Mouse (Mus musculus) heart, embryonic 11.5 days (tissue): ENCODE measurements around the gene Lamc2. TPM values are rescaled to one million over a fixed set of nuclear protein-coding genes. Genes with fewer than 3 reads are reported as not detected.

ENCODE experiments used
- ATAC-seq: fragments of 200-750 bp; cut with Nextera tagmentation; replicated peaks from 2 replicates; pipeline ENCODE4 v1.8.0; 2017; ENCODE audit warnings: moderate library complexity; ENCODE audit not compliant: insufficient number of reproducible peaks, low FRiP score, low TSS enrichment
- H3K27ac ChIP-seq: fragments of 300-500 bp; sonication (generic); 2 replicates; pipeline ENCODE4 v1.5.1; 2014; ENCODE audit warnings: mild to moderate bottlenecking, low read depth, low read length
- H3K27me3 ChIP-seq: fragments of 300-500 bp; sonication (generic); 2 replicates; pipeline ENCODE4 v1.6.1; 2014; ENCODE audit warnings: mild to moderate bottlenecking, low read length, mixed read lengths; ENCODE audit not compliant: control insufficient read depth, insufficient read depth
- H3K36me3 ChIP-seq: fragments of 300-500 bp; sonication (generic); 2 replicates; pipeline ENCODE4 v1.6.1; 2014; ENCODE audit warnings: mild to moderate bottlenecking, low read length, moderate library complexity, mixed read lengths; ENCODE audit not compliant: control insufficient read depth, insufficient read depth
- H3K4me1 ChIP-seq: fragments of 300-500 bp; sonication (generic); 2 replicates; pipeline ENCODE4 v1.6.1; 2014; ENCODE audit warnings: low read length; ENCODE audit not compliant: control insufficient read depth, insufficient read depth
- H3K4me2 ChIP-seq: fragments of 300-500 bp; sonication (generic); 2 replicates; pipeline ENCODE4 v1.6.1; 2014; ENCODE audit warnings: mild to moderate bottlenecking, moderate library complexity
- H3K4me3 ChIP-seq: fragments of 300-500 bp; sonication (generic); 2 replicates; pipeline ENCODE4 v1.5.1; 2014; ENCODE audit warnings: low read depth, low read length
- H3K9ac ChIP-seq: fragments of 300-500 bp; sonication (generic); 2 replicates; pipeline ENCODE4 v1.6.1; 2014; ENCODE audit warnings: mild to moderate bottlenecking, low read depth, low read length, moderate library complexity
- H3K9me3 ChIP-seq: fragments of 300-500 bp; sonication (generic); replicated peaks from 2 replicates; pipeline ENCODE4 v1.6.1; 2016; ENCODE audit warnings: low read length; ENCODE audit not compliant: control insufficient read depth
- WGBS: fragments of 180-500 bp; shearing (Covaris S2); extraction: QIAGEN DNeasy Blood & Tissue Kit; methylation state at CpG from one replicate; pipeline ENCODE4 v1.1.7; 2014; ENCODE audit not compliant: insufficient replicate concordance; 5-methylcytosine and 5-hydroxymethylcytosine counted together
- polyA plus RNA-seq: library from polyadenylated mRNA; unstranded; fragments of >200 nt; fragmentation: Nextera tagmentation; extraction: Ambion mirVana; gene quantifications from 2 replicates; pipeline ENCODE4 v1.2.1, GENCODE M21; 2014

Gene Lamc2
- polyA plus RNA-seq, 1 experiment from 2014 or later = 3.4 TPM

GRCm38 (mm10) chr1:153216516-153216915 is 30.3 kb upstream of the Lamc2 start:
- ATAC-seq = no peak
- Histone ChIP-seq H3K36me3 (peaks cover 7% of the 10 kb centered on the region), H3K4me1 (no peaks in the 10 kb centered on the region), H3K4me2 (no peak overlapping the region), H3K4me3 (no peak overlapping the region), H3K9ac (no peak overlapping the region), H3K27me3 (no peaks in the 10 kb centered on the region), H3K9me3 (no peaks in the 10 kb centered on the region), H3K27ac (no peak overlapping the region)
- WGBS = 77% methylated on average over 4 of the region's 4 CpGs

- Histone ChIP-seq H3K9ac (no peak overlapping the region), H3K4me1 (no peaks in the 10 kb centered on the region), H3K27ac (no peak overlapping the region), H3K36me3 (peaks cover under 1% of the 10 kb centered on the region), H3K4me2 (no peak overlapping the region), H3K27me3 (no peaks in the 10 kb centered on the region), H3K9me3 (no peaks in the 10 kb centered on the region), H3K4me3 (no peak overlapping the region)
- 79% methylated on average over 5 of the region's 5 CpGs for WGBS
- ATAC-seq = no peak
Observed at GRCm38 (mm10) chr1:153215676-153216075, 29.4 kb upstream of the Lamc2 start.

- Histone ChIP-seq H3K27me3 (no peaks in the 10 kb centered on the region), H3K4me1 (peaks cover under 1% of the 10 kb centered on the region; the same call in 1 of the 2 replicates), H3K4me2 (no peak overlapping the region), H3K27ac (no peak overlapping the region), H3K36me3 (no peaks in the 10 kb centered on the region), H3K4me3 (no peak overlapping the region), H3K9me3 (no peaks in the 10 kb centered on the region), H3K9ac (no peak overlapping the region)
- WGBS = 27% methylated on average over 4 of the region's 4 CpGs
- no peak for ATAC-seq
Observed at GRCm38 (mm10) chr1:153210992-153211391, 24.7 kb upstream of the Lamc2 start.

- H3K27me3 ChIP-seq = no peaks in the 10 kb centered on the region
- no peak overlapping the region for H3K4me3 ChIP-seq
- H3K4me1 ChIP-seq = peaks cover 5% of the 10 kb centered on the region; the same call in 1 of the 2 replicates
- 78% methylated on average over 2 of the region's 2 CpGs for WGBS
- no peaks in the 10 kb centered on the region for H3K36me3 ChIP-seq
- no peak overlapping the region for H3K9ac ChIP-seq
- H3K4me2 ChIP-seq = no peak overlapping the region
- H3K9me3 ChIP-seq = no peaks in the 10 kb centered on the region
- ATAC-seq = no peak
- H3K27ac ChIP-seq = no peak overlapping the region
Observed at GRCm38 (mm10) chr1:153210198-153210597, 24.0 kb upstream of the Lamc2 start.

- no peaks in the 10 kb centered on the region for H3K27me3 ChIP-seq
- no peaks in the 10 kb centered on the region for H3K9me3 ChIP-seq
- 0 out of 2 replicates have a peak, but pooled peaks have one; percentile 14 for ATAC-seq
- H3K9ac ChIP-seq = no peak overlapping the region
- peaks cover 18% of the 10 kb centered on the region for H3K4me1 ChIP-seq
- 43% methylated on average over 8 of the region's 8 CpGs for WGBS
- no peak overlapping the region for H3K27ac ChIP-seq
- no peaks in the 10 kb centered on the region for H3K36me3 ChIP-seq
- no peak overlapping the region for H3K4me3 ChIP-seq
- no peak overlapping the region for H3K4me2 ChIP-seq
Observed at GRCm38 (mm10) chr1:153202195-153202594, 15.9 kb upstream of the Lamc2 start.

- WGBS = 54% methylated on average over 14 of the region's 14 CpGs
- Histone ChIP-seq H3K9ac (no peak overlapping the region), H3K4me2 (no peak overlapping the region), H3K9me3 (no peaks in the 10 kb centered on the region), H3K4me1 (peaks cover 18% of the 10 kb centered on the region), H3K27ac (no peak overlapping the region), H3K27me3 (no peaks in the 10 kb centered on the region), H3K4me3 (no peak overlapping the region), H3K36me3 (no peaks in the 10 kb centered on the region)
- no peak for ATAC-seq
Observed at GRCm38 (mm10) chr1:153201448-153201847, 15.2 kb upstream of the Lamc2 start.

- H3K9ac ChIP-seq = no peak overlapping the region
- no peak overlapping the region for H3K4me2 ChIP-seq
- no peak for ATAC-seq
- no peaks in the 10 kb centered on the region for H3K27me3 ChIP-seq
- 82% methylated on average over 3 of the region's 3 CpGs for WGBS
- H3K27ac ChIP-seq = no peak overlapping the region
- H3K4me1 ChIP-seq = peaks cover 10% of the 10 kb centered on the region
- H3K9me3 ChIP-seq = no peaks in the 10 kb centered on the region
- H3K4me3 ChIP-seq = no peak overlapping the region
- H3K36me3 ChIP-seq = no peaks in the 10 kb centered on the region
Observed at GRCm38 (mm10) chr1:153197316-153197850, 11.1 kb upstream of the Lamc2 start.

- Histone ChIP-seq H3K4me2 (no peak overlapping the region), H3K9ac (no peak overlapping the region), H3K27ac (no peak overlapping the region), H3K36me3 (no peaks in the 10 kb centered on the region), H3K27me3 (no peaks in the 10 kb centered on the region), H3K4me1 (peaks cover 6% of the 10 kb centered on the region; the same call in 1 of the 2 replicates), H3K4me3 (no peak overlapping the region), H3K9me3 (no peaks in the 10 kb centered on the region)
- WGBS = 88% methylated on average over 6 of the region's 6 CpGs
- no peak for ATAC-seq
Observed at GRCm38 (mm10) chr1:153192945-153193344, 6.7 kb upstream of the Lamc2 start.

GRCm38 (mm10) chr1:153192379-153192778 is 6.1 kb upstream of the Lamc2 start:
- Histone ChIP-seq H3K4me2 (no peak overlapping the region), H3K4me1 (peaks cover 6% of the 10 kb centered on the region; the same call in 1 of the 2 replicates), H3K36me3 (no peaks in the 10 kb centered on the region), H3K9ac (no peak overlapping the region), H3K9me3 (no peaks in the 10 kb centered on the region), H3K4me3 (no peak overlapping the region), H3K27me3 (no peaks in the 10 kb centered on the region), H3K27ac (peak overlapping the region; percentile 81)
- 86% methylated on average over 4 of the region's 4 CpGs for WGBS
- ATAC-seq = no peak
